Mouse (Mus musculus): ENCODE measurements at regions not wholly inside any gene's neighbourhood (a gene's known extent, or its start where the extent isn't known, plus 50 kb on each side); places are given as distances from the start of the nearest gene placed in this dataset.

- TF ChIP-seq CTCF (IDR thresholded peaks at IDR 0.05) (no peak), EP300 (IDR thresholded peaks at IDR 0.05) (no peak)
These were observed 186.1 kb upstream of the Phactr1 start for GRCm38 (mm10) chr13:42494371-42494770.
